Mouse (Mus musculus) brain, embryonic 18.5 days (tissue): ENCODE results near the gene Mknk2.

ENCODE experiments used
- DNase-seq: peaks from one replicate; pipeline ENCODE4 v3.0.0-alpha.2; 2012; ENCODE audit warnings: low read depth, low spot score

Mknk2 gene

DNA sequence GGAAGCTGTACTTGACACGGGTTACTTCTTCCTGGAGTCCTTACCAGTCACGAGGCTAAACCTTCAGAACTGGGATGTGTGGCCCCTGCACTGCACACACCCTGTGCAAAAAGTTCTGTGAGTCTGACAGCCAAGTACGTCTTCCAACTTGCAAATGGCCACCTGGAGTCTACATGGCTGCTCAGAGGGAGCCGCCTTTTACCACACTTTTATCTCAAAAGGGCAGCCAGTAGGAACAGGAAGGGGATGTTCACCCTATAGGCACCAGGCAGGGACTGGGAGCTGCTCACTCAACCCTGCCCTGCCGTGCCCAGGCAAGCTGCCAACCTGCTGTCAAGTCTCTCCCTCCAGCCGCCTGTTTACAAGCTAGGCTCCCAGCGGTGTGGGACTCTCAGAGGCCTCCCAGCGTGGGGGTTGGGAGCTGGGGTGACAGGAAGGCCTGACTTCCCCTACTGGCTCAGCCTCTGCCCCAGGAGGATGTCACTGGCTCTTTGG lies at the start of gene Mknk2:
Gene Mknk2 (minus strand): TSS at position 171 of the 495 bp plus-strand sequence.
- DNase-seq, result no peak

GRCm38 (mm10) chr10:80717281-80717680 lies 39.4 kb upstream of the Mknk2 start:
- no peak for DNase-seq

- DNase-seq, result no peak
Observed at GRCm38 (mm10) chr10:80710834-80711233, 32.9 kb upstream of the Mknk2 start.

DNA sequence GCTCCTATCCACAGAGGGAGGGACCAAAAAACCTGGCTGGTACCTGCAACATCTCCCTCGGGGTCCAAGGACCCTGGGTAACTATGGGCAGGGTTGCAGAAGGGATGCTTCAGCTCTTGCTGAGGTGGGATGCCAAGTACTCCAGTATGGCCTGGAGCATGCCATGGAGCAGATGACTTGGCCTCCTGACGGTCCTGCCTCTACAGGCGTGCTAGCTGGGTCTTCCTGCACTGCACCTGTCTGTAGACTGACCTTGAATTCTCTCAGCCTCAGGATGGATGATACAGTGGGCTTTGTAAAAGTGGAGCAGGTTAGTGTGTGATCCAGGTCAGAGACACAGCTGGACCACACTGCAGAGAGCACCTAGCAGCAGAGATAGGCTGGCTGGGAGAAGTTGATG lies 27.6 kb upstream of the Mknk2 start:
- DNase-seq, result no peak

DNA sequence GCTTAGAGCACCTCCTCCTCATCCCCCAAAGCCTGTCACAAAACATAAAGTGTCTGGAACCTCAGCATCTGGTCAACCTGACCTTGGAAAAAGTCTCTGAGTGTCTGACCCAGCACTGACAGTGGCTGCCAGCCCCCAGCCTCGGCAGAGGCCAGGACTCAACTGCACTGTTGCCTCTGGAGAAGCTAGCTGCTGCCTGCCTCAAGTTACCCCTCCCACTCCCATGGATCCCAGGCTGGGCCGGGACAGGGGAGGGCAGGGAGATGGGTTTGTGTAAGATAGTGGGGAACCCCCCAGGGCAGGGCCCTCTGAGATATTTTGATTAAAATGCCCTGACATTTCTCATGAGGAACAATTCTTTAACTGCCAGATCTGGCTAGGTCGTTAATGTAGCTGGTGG lies 27.1 kb upstream of the Mknk2 start:
- no peak for DNase-seq

GRCm38 (mm10) chr10:80704418-80704817 lies 26.5 kb upstream of the Mknk2 start:
- no peak for DNase-seq

GRCm38 (mm10) chr10:80703643-80704042 lies 25.7 kb upstream of the Mknk2 start:
- no peak for DNase-seq

DNA sequence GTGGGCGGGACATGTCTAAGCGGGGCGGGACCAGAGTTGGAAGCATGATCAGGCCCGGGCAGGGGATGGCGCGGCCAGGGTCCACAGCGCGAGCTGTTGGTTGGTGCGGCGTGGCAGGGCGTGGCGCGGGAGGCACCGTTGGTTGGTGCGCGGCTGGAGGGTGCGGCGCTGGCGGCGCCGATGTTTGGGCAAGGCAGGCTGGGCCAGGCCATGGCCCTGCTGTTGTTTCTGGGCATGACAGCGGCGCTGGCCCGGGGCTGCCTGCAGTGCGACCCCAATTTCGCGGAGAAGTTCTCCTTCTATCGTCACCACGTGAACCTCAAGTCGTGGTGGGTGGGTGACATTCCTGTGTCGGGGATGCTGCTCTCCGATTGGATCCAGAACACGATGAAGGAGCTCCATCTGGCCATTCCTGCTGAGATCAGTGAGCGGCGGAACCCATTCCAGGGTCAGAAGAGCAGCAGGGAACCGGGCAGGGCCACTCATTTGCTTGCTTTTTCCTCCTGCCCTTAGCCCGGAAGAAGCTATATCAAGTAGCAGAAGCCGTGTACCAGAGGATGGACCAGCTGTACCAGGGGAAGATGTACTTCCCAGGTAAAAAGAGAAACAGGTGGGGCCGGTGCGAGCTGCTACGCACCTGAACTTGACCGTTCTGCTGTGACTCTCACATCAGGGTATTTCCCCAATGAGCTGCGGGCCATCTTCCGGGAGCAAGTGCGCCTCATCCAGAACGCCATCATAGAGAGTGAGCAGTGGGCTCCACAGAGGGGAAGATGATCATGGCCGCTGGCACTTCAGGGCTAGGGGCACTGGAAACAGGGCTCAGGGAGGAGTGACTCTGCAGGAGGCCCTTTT lies 24.9 kb upstream of the Mknk2 start:
- DNase-seq, result peak; percentile 84

DNA sequence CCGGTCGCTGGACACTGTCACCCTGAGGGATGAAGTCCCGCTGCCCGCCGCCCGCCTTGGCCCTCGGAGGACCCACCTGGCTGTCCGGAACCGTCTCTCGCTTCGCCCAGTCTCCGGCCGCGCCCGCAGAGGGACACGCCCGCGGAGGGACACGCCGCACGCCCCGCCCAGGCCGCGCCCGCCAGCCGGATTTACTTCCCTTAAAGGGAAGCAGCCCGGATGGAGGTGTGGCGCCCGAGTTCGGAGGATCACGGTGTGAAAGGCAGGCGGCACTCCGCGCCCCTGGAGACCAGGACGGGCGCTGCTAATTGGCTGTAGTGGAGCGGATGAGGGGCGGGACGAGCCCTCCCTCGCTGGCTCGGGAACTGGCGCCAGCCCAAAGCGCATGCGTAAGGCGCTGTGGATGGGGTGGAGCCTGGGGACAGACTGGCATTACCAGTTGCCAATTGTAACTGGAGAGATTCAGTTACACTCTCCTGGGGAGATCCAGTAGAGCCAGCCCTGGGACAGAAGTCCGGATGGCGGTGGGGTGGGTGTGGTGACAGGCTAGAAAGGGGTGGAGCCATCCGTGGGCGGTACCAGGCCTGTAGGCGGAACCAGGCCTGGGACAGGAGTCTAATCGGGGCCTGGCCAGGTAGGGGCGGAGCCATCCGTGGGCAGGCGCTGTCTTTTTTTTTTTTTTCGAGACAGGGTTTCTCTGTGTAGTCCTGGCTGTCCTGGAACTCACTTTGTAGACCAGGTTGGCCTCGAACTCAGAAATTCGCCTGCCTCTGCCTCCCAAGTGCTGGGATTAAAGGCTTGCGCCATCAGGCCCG lies 24.0 kb upstream of the Mknk2 start, which contains the start of the genes Mob3a and Izumo4:
Gene Mob3a (minus strand): TSS at position 257 of the 815 bp plus-strand sequence.
Gene Izumo4 (plus strand): TSS at position 464 of the 815 bp plus-strand sequence.
- DNase-seq, result peak; percentile 98

GRCm38 (mm10) chr10:80700732-80701131 lies 22.8 kb upstream of the Mknk2 start:
- DNase-seq, result no peak

DNA sequence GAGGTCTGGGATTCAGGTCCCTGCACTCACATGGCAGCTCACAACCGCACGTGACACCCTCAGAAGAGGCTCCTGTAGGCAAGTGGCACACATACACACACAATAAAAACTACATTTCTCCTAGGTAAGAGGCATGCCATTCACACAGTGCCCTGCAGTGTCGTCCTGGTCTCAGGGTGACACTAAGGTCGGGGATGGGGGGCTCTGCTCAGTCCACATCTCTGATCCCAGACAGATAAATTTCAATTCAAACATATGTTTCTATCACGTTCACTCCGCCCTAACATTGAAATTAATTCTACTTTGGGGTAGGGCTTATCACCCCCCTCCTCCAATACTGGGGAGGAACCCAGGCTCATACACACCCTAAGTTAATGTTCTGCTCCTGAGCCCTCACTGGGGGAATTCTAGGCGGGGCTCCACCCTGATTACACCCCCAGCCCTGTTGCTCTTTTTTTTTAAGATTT lies 22.2 kb upstream of the Mknk2 start:
- no peak for DNase-seq

- DNase-seq, result no peak
Observed at GRCm38 (mm10) chr10:80698605-80699004, 20.7 kb upstream of the Mknk2 start.

DNA sequence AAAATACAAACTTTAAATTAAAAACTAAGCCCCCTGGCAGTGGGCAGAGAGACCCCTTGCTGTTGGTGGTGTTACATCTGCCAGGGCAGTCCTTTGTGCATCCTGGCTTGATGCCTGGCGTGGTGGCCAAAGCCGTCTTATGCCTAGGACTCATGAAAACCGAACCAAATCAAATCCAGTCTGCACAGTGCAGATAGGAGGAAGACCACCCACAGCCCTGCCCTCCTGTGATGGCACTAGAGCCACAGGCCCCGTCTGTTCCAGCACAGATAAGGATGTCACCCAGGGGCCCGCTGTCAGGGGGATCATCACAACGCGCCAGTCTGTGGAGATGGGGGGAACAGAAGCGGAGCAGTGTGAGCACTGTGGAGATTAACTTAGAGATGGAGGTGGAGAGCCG lies 19.9 kb upstream of the Mknk2 start:
- no peak for DNase-seq

DNA sequence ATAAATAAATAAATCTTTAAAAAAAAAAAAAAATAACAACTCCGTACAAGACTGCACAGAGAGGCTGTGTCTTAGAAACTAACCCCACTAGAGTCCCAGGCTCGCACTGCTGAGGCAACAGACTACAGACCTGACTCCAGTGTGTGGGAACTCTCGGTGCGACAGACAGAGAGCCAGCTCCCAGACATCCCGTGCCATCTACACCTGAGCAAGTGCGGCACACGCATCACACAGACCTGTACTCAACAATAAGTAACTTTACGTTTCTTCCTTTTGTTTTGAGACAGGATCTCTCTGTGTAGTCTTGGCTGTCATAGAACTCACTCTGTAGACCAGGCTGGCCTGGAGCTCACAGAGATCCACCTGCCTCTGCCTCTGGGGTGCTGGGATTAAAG lies 19.5 kb upstream of the Mknk2 start:
- DNase-seq, result no peak

GRCm38 (mm10) chr10:80696502-80697392 lies 18.8 kb upstream of the Mknk2 start:
- DNase-seq, result no peak

GRCm38 (mm10) chr10:80695801-80696501 lies 18.0 kb upstream of the Mknk2 start:
- no peak for DNase-seq

GRCm38 (mm10) chr10:80695186-80695585 lies 17.3 kb upstream of the Mknk2 start:
- no peak for DNase-seq

- no peak for DNase-seq
Observed at GRCm38 (mm10) chr10:80694159-80694938, 16.4 kb upstream of the Mknk2 start.

GRCm38 (mm10) chr10:80693401-80694045 lies 15.6 kb upstream of the Mknk2 start:
- no peak for DNase-seq
